Mouse (Mus musculus) left cerebral cortex, adult 8-10 months (tissue): ENCODE measurements around the gene Prn. TPM values are rescaled to one million over a fixed set of nuclear protein-coding genes. Genes with fewer than 3 reads are reported as not detected.
A peak's percentile ranks its signal among the peaks of the same experiment; 100 is the strongest.

Experiments
- DNase-seq, 2 experiments: peaks; one replicate each; pipeline ENCODE4 v3.0.0; 2022; ENCODE audit warnings: low spot score in 2 of 2
- total RNA-seq, 4 experiments: library from RNA; stranded (reverse); gene quantifications; 2 replicates each; pipeline ENCODE4 v1.2.4; 2022

Prn gene
- total RNA-seq, 4 experiments from 2014 or later = not detected

- no peak for DNase-seq
Measured at GRCm38 (mm10) chr2:131993563-131994088, 83.9 kb downstream of the Prn start.

DNA sequence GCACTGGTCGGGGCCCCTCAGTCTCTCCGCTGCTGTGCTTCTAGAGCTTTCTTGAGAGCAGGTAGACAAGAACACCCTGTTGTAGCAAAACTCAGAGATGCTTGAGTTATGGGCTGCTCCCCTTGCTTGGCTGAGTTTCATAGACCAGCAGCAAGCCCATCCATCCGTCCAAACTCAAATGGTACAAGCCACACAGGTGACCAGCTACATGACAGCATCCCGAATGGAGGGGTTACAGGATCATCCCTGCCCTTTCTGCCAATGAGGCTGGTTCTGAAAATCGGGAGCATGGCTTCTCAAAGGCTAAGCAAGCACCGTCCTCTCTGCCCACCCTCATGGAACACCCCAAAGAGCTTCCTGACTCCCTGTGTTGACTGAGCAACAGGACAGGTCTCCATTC is 85.2 kb downstream of the Prn start:
- no peak for DNase-seq

DNA sequence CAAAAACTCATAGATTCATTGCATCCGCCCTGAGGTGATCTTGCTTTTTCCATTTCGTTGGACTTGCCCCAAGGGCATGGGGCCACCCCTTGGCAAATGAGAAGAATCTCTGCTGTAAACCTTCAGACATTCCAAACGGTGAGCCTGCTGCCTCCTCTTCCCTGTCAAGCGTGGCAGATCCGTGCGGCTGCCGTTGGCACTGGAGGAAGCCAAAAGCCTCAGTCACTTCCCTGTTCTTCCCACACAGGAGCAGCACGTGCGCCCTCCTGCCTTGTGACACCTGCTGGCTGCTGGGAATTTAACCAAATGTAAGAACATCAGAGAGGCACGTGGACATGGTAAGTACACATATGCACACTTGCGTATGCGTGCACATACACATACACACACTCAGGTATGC is 86.0 kb downstream of the Prn start:
- peak in 1 of 2 experiments; percentile 67 for DNase-seq

GRCm38 (mm10) chr2:131996369-131996768 is 86.6 kb downstream of the Prn start:
- DNase-seq = no peak

GRCm38 (mm10) chr2:131997356-131997755 is 87.6 kb downstream of the Prn start:
- DNase-seq = no peak

GRCm38 (mm10) chr2:132001696-132002334 is 92.1 kb downstream of the Prn start:
- no peak for DNase-seq

GRCm38 (mm10) chr2:132003916-132004315 is 94.2 kb downstream of the Prn start:
- no peak for DNase-seq

- DNase-seq = no peak
Measured at GRCm38 (mm10) chr2:132004495-132005136, 94.9 kb downstream of the Prn start.

GRCm38 (mm10) chr2:132005445-132005844 is 95.7 kb downstream of the Prn start:
- DNase-seq = no peak

Other genes starting within 250 kb of the Prn start
- under 1 TPM; 0.13 to 0.27 (median 0.25) TPM for gene Erv3, start 50.2 kb upstream of the Prn start, total RNA-seq
- 100 to 1,000 TPM; 819 to 855 (median 835) TPM for gene Prnp, start within 50 bp of the Prn start, total RNA-seq
- gene Prnd, start 40.9 kb downstream of the Prn start, total RNA-seq = under 1 TPM in 3 of 4 experiments, not detected in 1; 0.11 to 0.30 (median 0.21) TPM
- 10 to 100 TPM; 50.7 to 55.7 (median 53.8) TPM for gene Rassf2, start 120.3 kb downstream of the Prn start, total RNA-seq
- gene Slc23a2, start 235.2 kb downstream of the Prn start, total RNA-seq = 100 to 1,000 TPM; 146 to 160 (median 153) TPM